Mouse (Mus musculus) mouse embryonic stem cell (cell line): ENCODE results near the gene Iqck.

Experiments used
- in situ Hi-C, 2 experiments: fragments of 300-500 bp; cut with MboI; formaldehyde crosslinking; loops; 1 replicate in 1 of 2; 3 replicates in 1 of 2; pipeline ENCODE4 v1.14.3; 2019 to 2020; ENCODE audit warnings: low sequenced_read_pairs in 2 of 2, low pct_unique_long_range_greater_than_20kb in 1 of 2, mixed read lengths in 1 of 2; ENCODE audit not compliant: unreplicated experiment in 1 of 2

Gene Iqck

GRCm38 (mm10) chr7:118993597-118994230 is 138.2 kb downstream of the Iqck start:
- in situ Hi-C loops = loop anchor here (10.0 kb wide), 4 partner anchors 109 to 239 kb away; partner anchors contain the start of genes Iqck (in 2 of the 2) and Knop1 (in 2 of the 2)

GRCm38 (mm10) chr7:118994231-118994842 is 138.8 kb downstream of the Iqck start:
- in situ Hi-C loops = loop anchor here (10.0 kb wide), 4 partner anchors 110 to 240 kb away; partner anchors contain the start of genes Iqck (in 2 of the 2) and Knop1 (in 2 of the 2)

- in situ Hi-C loops = loop anchor here (10.0 kb wide), 4 partner anchors 110 to 240 kb away; partner anchors contain the start of genes Iqck (in 2 of the 2) and Knop1 (in 2 of the 2)
Observed at GRCm38 (mm10) chr7:118995007-118995406, 139.5 kb downstream of the Iqck start, which contains the start of gene Gprc5b. TSS of gene Gprc5b (minus strand) at chr7:118995211.

- in situ Hi-C loops = loop anchor here (10.0 kb wide), 4 partner anchors 111 to 241 kb away; partner anchors contain the start of genes Iqck (in 2 of the 2) and Knop1 (in 2 of the 2)
Observed at GRCm38 (mm10) chr7:118995671-118996070, 140.1 kb downstream of the Iqck start.

GRCm38 (mm10) chr7:118996137-118996837 is 140.7 kb downstream of the Iqck start:
- in situ Hi-C loops = loop anchor here (10.0 kb wide), 4 partner anchors 111 to 241 kb away; partner anchors contain the start of genes Iqck (in 2 of the 2) and Knop1 (in 2 of the 2)

GRCm38 (mm10) chr7:118999857-119000256 is 144.3 kb downstream of the Iqck start:
- in situ Hi-C loops = loop anchor here (10.0 kb wide), 4 partner anchors 115 to 245 kb away; partner anchors contain the start of genes Iqck (in 2 of the 2) and Knop1 (in 2 of the 2)

- in situ Hi-C loops = no loop called here
Observed at GRCm38 (mm10) chr7:119001965-119002364, 146.4 kb downstream of the Iqck start.

GRCm38 (mm10) chr7:119002501-119002900 is 146.9 kb downstream of the Iqck start:
- in situ Hi-C loops = no loop called here

GRCm38 (mm10) chr7:119010854-119011529 is 155.4 kb downstream of the Iqck start:
- in situ Hi-C loops = loop anchor here (10.0 kb wide), 1 partner anchor 504 kb away; the partner anchor contains the start of gene Acsm5 (in 2 of the 2)

GRCm38 (mm10) chr7:119015736-119016135 is 160.2 kb downstream of the Iqck start:
- in situ Hi-C loops = loop anchor here (5.0 to 10.0 kb wide), 2 partner anchors 412 to 499 kb away; partner anchors contain the start of gene Acsm5 (in 2 of the 2)

GRCm38 (mm10) chr7:119019537-119019936 is 164.0 kb downstream of the Iqck start:
- in situ Hi-C loops = loop anchor here (5.0 to 10.0 kb wide), 2 partner anchors 408 to 495 kb away; partner anchors contain the start of gene Acsm5 (in 2 of the 2)
